Mouse (Mus musculus): ENCODE measurements around the gene Smurf1. TPM values are rescaled to one million over a fixed set of nuclear protein-coding genes. Genes with fewer than 3 reads are reported as not detected.

The Smurf1 gene
- polyA plus RNA-seq, 1 experiment from 2014 or later = 18.3 TPM

DNA sequence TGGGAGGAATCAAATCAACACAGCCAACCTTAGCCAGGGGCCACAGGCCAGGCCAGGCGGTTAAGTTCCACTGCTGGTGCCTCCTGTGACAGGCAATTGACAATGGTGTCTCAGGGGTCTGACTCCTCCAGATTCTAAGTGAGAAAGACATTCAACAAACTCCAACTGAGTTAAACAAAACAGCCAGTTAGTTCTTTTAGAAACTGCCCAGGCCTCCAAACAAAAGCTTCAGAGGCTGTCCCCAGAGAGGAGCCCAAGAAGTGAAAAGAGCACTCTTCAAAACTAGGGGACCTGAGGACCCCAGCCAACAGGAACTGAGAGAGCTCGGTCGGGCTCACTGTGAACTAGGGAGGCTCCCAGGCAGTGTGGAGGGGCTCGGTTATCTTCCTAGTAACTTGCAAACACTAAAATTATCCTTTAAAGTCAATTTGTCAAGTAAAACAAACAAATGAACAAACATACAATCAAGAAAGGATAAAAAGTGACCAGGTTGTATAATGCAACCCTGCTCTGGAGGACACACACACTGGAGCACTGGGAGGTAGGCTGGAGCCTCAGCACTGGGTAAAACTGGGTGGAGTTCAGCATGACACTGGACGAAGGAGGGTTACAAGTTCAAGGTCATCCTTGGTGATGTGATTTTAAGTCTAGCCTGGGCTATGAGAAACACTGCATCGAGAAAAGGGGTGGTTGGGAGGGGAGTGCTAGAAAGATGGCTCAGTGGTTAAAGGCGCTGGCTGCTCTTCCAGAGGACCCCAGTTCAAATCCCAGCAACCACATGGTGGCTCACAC is 52.9 kb downstream of the Smurf1 start:
- WGBS = 83% methylated on average over 7 of the region's 7 CpGs
- H3K27me3 ChIP-seq = no peaks in the 10 kb centered on the region
- H3K4me2 ChIP-seq = no peak overlapping the region
- no peak overlapping the region for H3K9ac ChIP-seq
- no peak overlapping the region for H3K27ac ChIP-seq
- H3K4me3 ChIP-seq = no peak overlapping the region
- H3K36me3 ChIP-seq = no peaks in the 10 kb centered on the region
- ATAC-seq (ENCODE audit: insufficient number of reproducible peaks, low FRiP score, low TSS enrichment, low read depth) = no peak
- H3K4me1 ChIP-seq = peaks cover 39% of the 10 kb centered on the region
- no peaks in the 10 kb centered on the region for H3K9me3 ChIP-seq

DNA sequence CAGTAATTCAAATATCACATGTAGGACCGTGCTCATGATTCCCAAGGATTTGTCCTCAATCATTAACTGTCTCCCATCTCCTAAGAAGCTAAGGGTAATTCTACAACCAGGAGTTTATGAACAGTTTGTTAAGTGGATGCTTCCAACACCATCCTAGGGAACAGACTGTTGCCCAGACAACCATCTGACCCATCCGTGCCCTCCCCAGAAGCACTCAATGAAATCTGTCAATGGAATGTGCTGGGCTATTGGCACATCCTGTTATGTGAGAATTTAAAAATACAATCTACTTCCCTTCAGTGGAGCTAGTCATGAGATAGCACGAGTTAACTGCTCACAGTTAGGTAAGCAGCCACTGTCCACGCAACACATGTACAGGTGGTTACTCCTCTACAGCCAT is 56.1 kb downstream of the Smurf1 start:
- Histone ChIP-seq H3K9ac (no peak overlapping the region), H3K4me2 (no peak overlapping the region), H3K36me3 (no peaks in the 10 kb centered on the region), H3K27me3 (no peaks in the 10 kb centered on the region), H3K9me3 (no peaks in the 10 kb centered on the region), H3K4me1 (peaks cover 27% of the 10 kb centered on the region), H3K27ac (0 out of 2 replicates have a peak overlapping the region, but pooled peaks have one; percentile 4), H3K4me3 (no peak overlapping the region)
- no peak for ATAC-seq (ENCODE audit: insufficient number of reproducible peaks, low FRiP score, low TSS enrichment, low read depth)
- 85% methylated on average over 4 of the region's 4 CpGs for WGBS

DNA sequence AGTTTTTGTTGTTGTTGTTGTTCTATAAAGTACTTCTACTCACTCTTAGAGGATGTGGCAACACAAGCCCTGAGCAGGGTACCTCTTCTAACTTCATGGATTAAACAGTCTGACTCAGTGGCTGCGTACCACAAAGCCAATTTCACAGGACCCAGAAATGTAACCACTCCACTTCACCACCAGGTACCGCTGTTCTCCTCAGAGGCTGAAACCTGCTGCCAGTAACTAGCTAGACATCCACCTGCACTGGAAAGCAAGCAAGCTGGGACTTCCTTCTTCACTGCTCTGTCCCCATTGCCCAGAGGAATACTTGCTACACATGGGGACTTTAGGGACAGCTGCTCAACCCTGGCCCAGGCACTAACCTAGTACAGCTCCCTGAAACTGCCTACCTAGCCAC is 58.1 kb downstream of the Smurf1 start:
- no peaks in the 10 kb centered on the region for H3K27me3 ChIP-seq

DNA sequence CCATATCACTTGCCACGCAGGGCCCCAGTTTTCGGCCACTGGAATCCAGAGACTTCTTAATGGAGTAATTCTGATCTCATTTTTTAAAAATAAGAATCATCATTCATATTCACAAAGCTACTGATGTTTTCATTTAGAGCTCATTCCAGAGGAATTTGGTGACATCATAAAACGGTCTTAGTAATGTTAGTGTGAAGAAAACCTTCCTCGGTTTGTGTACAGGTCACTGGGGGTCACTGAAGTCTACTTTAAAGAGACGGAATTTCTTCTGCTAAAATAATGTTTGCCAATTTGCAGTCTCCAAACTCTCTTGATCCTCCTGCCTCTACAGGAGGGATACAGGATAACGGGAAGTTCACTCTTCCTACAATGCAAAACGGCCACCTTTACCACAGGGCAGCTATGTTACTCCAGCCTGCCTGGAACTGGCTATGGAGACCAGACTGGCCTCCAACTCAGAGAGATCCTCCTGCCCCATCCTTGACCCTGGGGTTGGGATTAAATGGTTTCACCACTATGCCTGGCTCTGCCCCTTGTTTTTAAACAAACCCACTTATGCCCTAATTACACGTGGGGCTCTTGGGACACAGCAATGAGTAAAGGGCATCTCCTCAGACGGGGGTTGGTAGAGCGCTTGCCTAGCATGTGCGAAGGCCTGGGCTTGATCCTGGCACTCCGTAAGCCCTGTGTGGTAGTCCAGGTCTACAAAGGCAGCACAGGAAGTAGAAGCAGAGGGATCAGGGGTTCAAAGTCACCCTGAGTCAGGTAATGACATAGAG is 61.1 kb downstream of the Smurf1 start:
- H3K27ac ChIP-seq = no peak overlapping the region
- 63% methylated on average over 12 of the region's 12 CpGs for WGBS
- no peaks in the 10 kb centered on the region for H3K9me3 ChIP-seq
- no peak overlapping the region for H3K4me2 ChIP-seq
- peaks cover 16% of the 10 kb centered on the region for H3K36me3 ChIP-seq
- no peak overlapping the region for H3K9ac ChIP-seq
- H3K27me3 ChIP-seq = no peaks in the 10 kb centered on the region
- H3K4me3 ChIP-seq = no peak overlapping the region
- ATAC-seq (ENCODE audit: insufficient number of reproducible peaks, low FRiP score, low TSS enrichment, low read depth) = no peak
- peaks cover 16% of the 10 kb centered on the region for H3K4me1 ChIP-seq

More for the DNA sequence above, 58.1 kb downstream of the Smurf1 start:
- 75% methylated on average over 2 of the region's 2 CpGs for WGBS
- Histone ChIP-seq H3K9me3 (no peaks in the 10 kb centered on the region), H3K4me2 (no peak overlapping the region), H3K36me3 (no peaks in the 10 kb centered on the region), H3K27ac (no peak overlapping the region), H3K4me3 (no peak overlapping the region), H3K9ac (no peak overlapping the region), H3K4me1 (peaks cover 18% of the 10 kb centered on the region; the same call in 1 of the 2 replicates)
- ATAC-seq (ENCODE audit: insufficient number of reproducible peaks, low FRiP score, low TSS enrichment, low read depth) = no peak

DNA sequence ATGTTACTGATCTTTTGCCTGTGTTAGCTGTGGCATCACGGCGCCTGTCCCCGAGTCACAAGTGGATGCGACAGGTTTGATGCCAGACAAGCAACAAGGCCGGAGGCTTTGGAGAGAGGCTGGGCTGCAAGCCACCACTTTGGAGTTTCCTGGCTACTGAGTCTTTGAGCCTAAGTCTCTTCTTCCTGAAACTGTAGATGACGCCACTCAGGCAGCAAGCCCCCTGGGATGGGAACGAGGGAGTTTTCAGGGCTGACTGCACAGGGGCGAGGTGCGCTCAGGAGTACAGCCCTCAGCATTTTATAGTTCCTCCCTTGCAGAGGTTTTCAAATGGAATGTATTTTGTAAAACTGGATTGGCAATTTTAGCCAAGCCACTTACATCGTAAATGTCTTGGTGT is 63.9 kb downstream of the Smurf1 start:
- no peaks in the 10 kb centered on the region for H3K9me3 ChIP-seq
- peaks cover 13% of the 10 kb centered on the region for H3K4me1 ChIP-seq
- 49% methylated on average over 10 of the region's 10 CpGs for WGBS
- no peaks in the 10 kb centered on the region for H3K27me3 ChIP-seq
- peak overlapping the region; percentile 54 for H3K27ac ChIP-seq
- H3K4me3 ChIP-seq = no peak overlapping the region
- no peak overlapping the region for H3K4me2 ChIP-seq
- ATAC-seq (ENCODE audit: insufficient number of reproducible peaks, low FRiP score, low TSS enrichment, low read depth) = no peak
- peaks cover 42% of the 10 kb centered on the region for H3K36me3 ChIP-seq
- H3K9ac ChIP-seq = no peak overlapping the region

DNA sequence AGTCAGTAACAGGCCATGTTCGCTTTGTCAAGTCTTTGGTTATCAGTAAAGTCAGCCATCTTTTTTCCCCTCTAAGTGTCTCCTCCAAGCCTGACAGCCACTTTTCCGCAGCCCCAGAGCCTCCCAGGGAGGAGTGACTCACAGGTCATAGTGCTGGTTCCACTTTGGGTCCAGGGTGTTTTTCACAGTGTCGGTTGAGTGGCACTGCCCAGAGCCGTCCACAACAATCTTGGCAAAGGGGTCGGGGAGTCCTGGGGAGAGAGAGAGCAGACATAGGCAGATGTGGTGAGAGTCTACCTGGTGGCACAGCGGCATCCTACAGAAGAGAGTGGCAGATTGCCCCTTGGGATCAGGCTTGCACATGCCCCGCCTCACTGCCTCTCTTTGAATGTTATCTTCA is 64.6 kb downstream of the Smurf1 start:
- WGBS = 89% methylated on average over 7 of the region's 7 CpGs
- Histone ChIP-seq H3K27me3 (no peaks in the 10 kb centered on the region), H3K9ac (no peak overlapping the region), H3K36me3 (peaks cover 49% of the 10 kb centered on the region), H3K9me3 (no peaks in the 10 kb centered on the region), H3K4me3 (no peak overlapping the region), H3K4me2 (no peak overlapping the region), H3K4me1 (peaks cover 13% of the 10 kb centered on the region), H3K27ac (no peak overlapping the region)
- ATAC-seq (ENCODE audit: insufficient number of reproducible peaks, low FRiP score, low TSS enrichment, low read depth) = no peak

DNA sequence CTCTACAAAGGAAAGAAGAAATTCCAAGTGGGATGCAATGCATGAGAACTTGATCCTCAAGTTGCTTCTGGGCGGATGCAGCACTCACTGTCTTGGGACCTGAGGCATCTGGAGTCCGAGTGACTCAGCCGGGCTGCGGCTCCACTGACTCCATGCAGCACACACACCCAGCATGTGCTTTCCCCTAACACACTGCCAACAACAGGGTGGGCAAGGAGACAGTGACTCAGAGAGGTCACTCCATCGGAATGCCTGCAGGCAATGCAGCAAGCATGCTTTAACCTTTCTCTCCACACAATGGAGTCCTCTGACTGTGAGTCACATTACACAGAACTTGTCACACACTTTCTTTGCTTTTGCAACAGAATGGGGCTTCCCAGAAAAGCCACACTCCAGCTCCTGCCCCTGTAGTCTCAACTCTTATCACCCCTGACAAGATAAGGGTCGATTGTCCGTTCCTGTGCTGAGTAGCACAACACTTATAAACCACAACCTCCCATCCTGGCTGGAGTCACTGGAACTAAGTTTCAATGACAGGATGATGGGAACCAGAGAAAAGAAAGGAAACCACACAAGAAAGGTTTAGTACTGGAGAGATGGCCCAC is 67.1 kb downstream of the Smurf1 start:
- no peak overlapping the region for H3K4me3 ChIP-seq
- peak overlapping the region; percentile 35; the same call in 1 of the 2 replicates for H3K27ac ChIP-seq
- H3K4me2 ChIP-seq = no peak overlapping the region
- H3K27me3 ChIP-seq = no peaks in the 10 kb centered on the region
- H3K4me1 ChIP-seq = peaks cover 8% of the 10 kb centered on the region
- H3K36me3 ChIP-seq = peaks cover 70% of the 10 kb centered on the region
- H3K9me3 ChIP-seq = no peaks in the 10 kb centered on the region
- no peak overlapping the region for H3K9ac ChIP-seq
- WGBS = 61% methylated on average over 7 of the region's 7 CpGs
- no peak for ATAC-seq (ENCODE audit: insufficient number of reproducible peaks, low FRiP score, low TSS enrichment, low read depth)

DNA sequence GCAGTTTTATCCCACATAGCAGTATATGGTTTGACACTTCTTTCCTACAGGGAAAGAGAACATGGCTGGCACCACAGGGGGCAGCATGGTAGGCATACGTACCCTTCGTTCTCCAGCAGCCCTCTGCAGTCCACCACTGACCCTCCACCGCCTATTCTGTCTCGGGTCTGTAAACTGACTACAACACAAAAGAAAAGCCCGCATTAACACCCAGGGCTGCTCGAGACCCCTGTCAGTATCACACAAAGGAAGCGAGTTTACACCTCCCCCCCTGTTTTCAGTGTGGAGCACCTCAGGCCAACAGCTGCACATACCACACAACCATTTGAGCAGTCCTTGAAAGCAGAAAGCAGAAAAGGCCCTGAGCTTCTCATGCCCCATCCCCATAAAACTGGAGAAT is 67.8 kb downstream of the Smurf1 start:
- H3K36me3 ChIP-seq = peaks cover 77% of the 10 kb centered on the region
- H3K27ac ChIP-seq = no peak overlapping the region
- no peak overlapping the region for H3K9ac ChIP-seq
- no peak for ATAC-seq (ENCODE audit: insufficient number of reproducible peaks, low FRiP score, low TSS enrichment, low read depth)
- no peaks in the 10 kb centered on the region for H3K27me3 ChIP-seq
- H3K4me2 ChIP-seq = no peak overlapping the region
- no peak overlapping the region for H3K4me3 ChIP-seq
- WGBS = 68% methylated on average over 7 of the region's 7 CpGs
- no peaks in the 10 kb centered on the region for H3K9me3 ChIP-seq
- peaks cover 8% of the 10 kb centered on the region for H3K4me1 ChIP-seq

DNA sequence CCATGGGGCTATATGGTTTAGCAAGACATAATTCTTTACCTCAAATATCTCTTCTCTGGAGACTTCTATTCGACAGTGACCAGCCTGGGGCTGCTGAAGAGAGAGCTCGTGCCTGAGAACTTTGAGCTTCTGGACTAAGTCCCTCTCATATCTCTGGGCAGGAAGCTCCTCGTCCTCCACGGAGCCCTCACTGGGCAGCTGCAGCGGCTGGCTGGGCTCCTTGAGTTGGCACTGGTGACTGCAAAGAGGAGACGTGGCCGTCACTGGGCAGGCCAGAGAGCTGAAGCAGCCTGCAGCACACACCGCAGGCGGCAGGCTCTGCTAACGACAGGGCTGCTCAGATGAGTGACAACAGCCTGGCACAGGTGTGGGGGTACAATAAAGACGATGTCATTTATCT is 74.4 kb downstream of the Smurf1 start:
- no peak for ATAC-seq (ENCODE audit: insufficient number of reproducible peaks, low FRiP score, low TSS enrichment, low read depth)
- no peaks in the 10 kb centered on the region for H3K4me1 ChIP-seq

DNA sequence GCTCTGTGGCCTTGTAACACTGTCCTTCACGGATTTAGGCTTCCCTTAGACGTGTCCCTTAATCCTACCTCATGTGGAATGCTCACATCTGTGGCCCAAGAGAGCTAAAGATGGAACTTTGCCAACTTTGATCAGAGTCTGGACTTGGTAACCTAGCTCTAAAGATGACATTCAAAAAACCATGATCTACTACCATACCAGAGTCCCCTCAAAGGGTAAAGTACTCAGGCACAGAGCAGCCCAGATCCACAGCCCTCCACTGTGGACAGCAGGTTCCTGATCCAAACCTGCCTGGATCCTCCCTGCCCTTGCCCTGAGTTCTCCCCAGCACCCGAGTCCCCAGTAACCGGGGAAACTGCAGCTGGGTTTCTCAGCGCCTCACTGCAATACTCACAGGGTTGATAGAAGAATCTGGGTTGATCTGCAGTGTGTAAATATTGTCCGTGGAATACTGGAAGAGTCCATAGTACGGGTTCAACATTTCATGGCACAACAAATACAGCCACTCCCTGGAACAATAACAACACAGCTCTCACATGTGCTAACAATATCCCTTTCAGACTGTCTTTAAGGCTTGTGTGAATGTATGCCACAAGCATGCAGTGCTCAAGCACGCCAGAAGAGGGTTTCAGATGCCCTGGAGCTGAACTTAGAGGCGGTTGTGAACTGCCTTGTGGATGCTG is 79.5 kb downstream of the Smurf1 start:
- H3K4me3 ChIP-seq = no peak overlapping the region
- H3K9ac ChIP-seq = no peak overlapping the region
- no peaks in the 10 kb centered on the region for H3K9me3 ChIP-seq
- no peak overlapping the region for H3K27ac ChIP-seq
- 91% methylated on average over 9 of the region's 9 CpGs for WGBS
- H3K4me1 ChIP-seq = no peaks in the 10 kb centered on the region
- ATAC-seq (ENCODE audit: insufficient number of reproducible peaks, low FRiP score, low TSS enrichment, low read depth) = no peak
- H3K36me3 ChIP-seq = peaks cover 97% of the 10 kb centered on the region
- H3K27me3 ChIP-seq = no peaks in the 10 kb centered on the region
- H3K4me2 ChIP-seq = no peak overlapping the region

More for the DNA sequence above, 74.4 kb downstream of the Smurf1 start:
- Histone ChIP-seq H3K4me2 (no peak overlapping the region), H3K36me3 (peaks cover 92% of the 10 kb centered on the region), H3K27me3 (no peaks in the 10 kb centered on the region), H3K4me3 (no peak overlapping the region), H3K9ac (no peak overlapping the region), H3K9me3 (no peaks in the 10 kb centered on the region), H3K27ac (no peak overlapping the region)
- 82% methylated on average over 11 of the region's 11 CpGs for WGBS

DNA sequence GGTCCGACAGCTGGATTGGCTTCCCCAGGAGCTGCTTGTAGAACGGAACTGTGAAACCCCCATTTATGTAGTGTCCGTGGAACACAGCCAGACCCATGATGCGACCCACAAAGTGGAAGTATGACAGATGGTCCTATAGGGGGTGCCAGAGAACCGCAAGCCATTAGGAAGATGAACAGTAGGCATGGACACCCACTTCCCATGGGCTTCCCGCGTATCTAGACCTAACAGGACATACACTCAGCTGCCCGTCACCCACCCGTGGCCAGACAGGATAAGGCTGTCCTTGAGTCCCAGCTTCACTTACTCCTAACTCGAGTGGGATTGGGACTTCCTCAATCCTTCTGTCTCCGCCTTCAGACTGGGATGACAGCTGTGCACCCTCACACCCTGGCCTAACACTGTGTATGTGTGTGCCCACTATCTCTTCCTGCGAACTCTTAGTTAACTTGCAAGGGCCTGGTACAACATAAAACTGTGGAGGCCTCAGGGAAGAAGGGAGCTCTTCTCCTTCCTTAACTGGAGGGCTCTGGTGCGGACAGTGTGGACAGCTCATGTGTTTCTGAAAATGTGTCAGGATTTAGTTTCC is 80.9 kb downstream of the Smurf1 start:
- ATAC-seq (ENCODE audit: insufficient number of reproducible peaks, low FRiP score, low TSS enrichment, low read depth) = no peak
- WGBS = 85% methylated on average over 13 of the region's 13 CpGs

More for the DNA sequence above, 80.9 kb downstream of the Smurf1 start:
- Histone ChIP-seq H3K27ac (no peak overlapping the region), H3K4me3 (no peak overlapping the region), H3K36me3 (peaks cover 100% of the 10 kb centered on the region), H3K4me2 (no peak overlapping the region), H3K27me3 (no peaks in the 10 kb centered on the region), H3K4me1 (no peaks in the 10 kb centered on the region), H3K9ac (no peak overlapping the region), H3K9me3 (no peaks in the 10 kb centered on the region)

Measured in limb, embryonic 15.5 days (tissue).